Mouse (Mus musculus): Measurements from ENCODE around the gene Txndc2.

The Txndc2 gene

DNA sequence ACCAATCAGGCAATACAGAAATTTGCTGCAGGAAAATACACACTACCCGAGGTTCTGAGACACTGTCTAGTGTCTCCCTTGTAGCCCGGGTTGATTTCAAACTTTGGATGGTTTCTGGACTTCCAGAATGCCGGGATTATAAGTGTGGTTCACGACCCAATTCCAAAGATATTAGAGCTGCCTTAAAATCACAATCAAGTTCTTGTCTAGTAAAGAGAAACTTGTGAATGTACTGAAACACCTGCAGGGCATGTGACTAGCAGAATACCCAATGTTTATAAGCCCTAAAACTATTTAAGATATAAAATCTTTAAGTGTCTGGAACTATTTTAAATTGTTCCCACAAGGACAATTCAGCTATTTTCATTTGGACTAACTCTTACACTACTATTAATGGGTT lies 30.2 kb downstream of the Txndc2 start:
- DNase-seq, result no peak

DNA sequence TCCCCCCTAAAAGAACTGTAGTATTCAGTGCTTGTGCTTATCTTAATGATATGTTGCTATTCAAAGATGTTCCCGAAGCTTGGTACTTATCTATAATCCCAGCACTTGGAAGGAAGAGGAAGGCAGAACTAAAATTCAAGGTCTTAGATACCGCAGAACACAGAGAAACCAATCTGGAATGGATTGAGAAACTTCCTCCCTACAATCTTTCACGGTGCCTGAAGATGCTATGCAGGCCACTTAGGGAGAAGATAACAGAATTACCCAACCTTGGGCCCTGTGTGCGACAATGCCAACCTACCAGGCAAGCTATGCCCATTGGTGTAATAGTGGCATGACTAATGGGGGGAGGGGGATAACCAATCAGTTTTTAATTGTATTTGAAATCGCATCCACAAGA lies 33.2 kb downstream of the Txndc2 start:
- no peak for DNase-seq

- no peak for DNase-seq
These were observed 33.7 kb downstream of the Txndc2 start for GRCm38 (mm10) chr17:65608312-65608687.

DNA sequence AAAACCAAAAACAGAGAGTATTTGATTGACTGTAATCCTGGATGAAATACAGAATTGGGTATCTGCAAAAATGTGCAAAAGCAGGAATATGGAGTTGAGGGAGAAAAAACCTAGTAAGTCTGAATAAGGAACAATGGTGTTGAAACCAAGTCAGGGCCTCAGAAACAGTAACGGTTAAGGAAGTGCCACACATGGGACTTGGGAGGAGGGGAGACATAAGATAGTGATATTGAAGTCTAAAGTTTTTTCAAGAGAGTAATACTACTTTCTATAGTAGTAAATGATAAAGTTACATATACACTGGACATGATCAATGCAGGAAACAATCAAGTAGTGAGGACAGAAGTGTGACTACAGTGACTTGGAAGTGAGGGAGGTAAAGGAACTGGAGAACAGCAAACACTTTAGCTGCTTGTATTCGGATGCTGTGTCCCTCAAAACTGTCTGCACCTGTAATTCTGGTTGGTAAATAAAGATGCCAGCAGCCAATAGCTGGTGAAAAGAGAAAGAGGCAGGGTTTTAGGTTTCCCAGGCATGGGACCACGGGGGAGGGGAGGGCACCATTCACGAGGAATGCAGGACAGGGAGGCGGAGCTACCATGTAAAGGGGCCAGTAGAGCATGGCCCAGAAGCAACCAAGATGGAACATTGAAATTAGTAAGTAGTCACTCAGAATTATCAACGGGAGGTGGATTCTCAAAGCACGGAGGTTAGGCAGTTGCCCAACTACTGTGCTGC lies 34.2 kb downstream of the Txndc2 start:
- no peak for DNase-seq

GRCm38 (mm10) chr17:65606014-65606413 lies 36.0 kb downstream of the Txndc2 start:
- DNase-seq, result no peak

DNA sequence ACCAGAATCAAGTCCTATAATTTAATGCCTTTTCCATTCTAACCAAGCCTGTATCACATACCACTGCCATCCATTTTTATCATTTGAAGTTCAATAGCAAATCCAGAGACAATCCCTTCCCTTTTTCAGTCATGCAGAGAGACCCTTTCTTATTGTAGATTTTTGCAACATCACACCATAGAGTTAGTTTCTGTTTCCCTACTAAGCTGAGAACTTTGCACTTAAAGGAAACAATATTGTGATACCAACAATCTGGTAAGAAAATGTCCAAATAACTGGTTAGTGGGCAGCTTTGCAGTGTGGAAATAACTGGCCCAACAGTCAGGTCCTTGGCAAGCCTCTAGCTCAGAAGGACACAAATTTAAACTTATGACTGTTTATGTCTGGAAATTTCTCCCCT lies 37.1 kb downstream of the Txndc2 start:
- no peak for DNase-seq

DNA sequence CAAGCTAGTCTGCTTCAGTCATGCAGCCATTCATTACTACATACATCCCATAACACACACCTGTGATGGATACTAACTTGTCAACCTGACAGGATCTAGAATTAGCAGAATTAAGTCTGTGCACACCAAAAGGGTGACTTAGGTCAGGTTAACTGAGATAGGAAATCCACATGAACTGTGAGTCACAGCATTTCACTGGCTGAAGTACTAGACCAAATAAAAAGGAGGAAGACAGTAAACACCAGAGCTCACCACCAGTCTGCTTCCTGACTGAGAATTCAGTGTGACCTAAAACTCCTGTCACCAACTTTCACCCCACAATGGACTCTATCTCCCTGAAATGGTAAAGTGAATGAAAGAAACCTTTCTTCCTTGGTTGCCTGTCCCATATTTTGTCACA lies 37.7 kb downstream of the Txndc2 start:
- DNase-seq, result no peak

GRCm38 (mm10) chr17:65597857-65598486 lies 44.0 kb downstream of the Txndc2 start:
- no peak for DNase-seq

DNA sequence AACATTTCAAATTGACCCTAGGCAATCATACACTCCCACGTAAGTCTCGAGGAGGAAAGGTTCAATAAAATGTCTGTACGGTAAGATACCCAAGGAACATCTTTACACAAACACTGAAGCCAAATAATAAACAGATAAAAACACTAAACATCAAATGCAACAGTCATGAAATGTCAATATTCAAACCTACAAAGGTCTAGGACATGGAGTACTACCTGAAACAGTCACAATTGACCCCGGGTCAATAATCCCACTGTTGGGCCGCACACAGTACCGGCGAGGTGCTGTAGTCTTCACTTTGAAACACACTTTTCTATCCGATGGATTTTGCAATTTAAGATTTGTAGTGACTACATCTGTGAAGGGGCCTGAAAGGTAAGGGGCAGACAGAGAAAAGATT lies 47.3 kb downstream of the Txndc2 start:
- no peak for DNase-seq
